Mouse (Mus musculus): ENCODE results near the gene Gm11127.
"Not testable (repeated sequence)": the region's sequence is repeated elsewhere in the genome, so short reads cannot be mapped to it uniquely, and the experiment has no call there.

Gm11127 gene

GRCm38 (mm10) chr17:36031583-36032331, 26.4 kb downstream of the Gm11127 start:
- not testable (repeated sequence) for DNase-seq (ENCODE audit: low spot score)

GRCm38 (mm10) chr17:36030703-36031582, 27.2 kb downstream of the Gm11127 start:
- DNase-seq (ENCODE audit: low spot score), result not testable (repeated sequence)

DNA sequence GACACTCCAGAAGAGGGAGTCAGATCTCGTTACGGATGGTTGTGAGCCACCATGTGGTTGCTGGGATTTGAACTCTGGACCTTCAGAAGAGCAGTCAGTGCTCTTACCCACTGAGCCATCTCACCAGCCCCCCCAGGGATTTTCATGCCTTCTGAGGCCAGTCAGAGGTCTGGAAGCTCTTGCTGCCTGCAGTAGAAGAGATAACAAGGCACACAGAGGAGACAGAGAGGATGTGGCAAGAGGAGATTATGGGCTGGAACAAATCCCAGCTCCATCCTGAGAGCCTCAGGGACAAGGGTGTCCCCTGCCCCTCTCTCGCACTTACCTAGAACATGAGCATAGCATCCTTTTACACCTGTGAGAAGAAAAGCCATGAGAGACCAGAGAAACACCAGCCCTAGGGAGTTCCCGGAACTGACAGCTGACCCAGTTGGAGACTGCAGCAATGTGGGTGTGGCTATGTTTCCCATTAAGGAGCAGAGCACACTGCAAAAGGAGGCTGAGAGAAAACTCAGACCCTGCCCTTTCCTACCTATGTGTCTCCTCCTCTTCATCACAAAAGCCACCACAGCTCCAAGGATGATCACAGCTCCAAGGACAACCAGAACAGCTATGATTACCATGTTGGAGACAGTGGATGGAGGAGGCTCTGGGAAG, 28.0 kb downstream of the Gm11127 start:
- DNase-seq (ENCODE audit: low spot score), result not testable (repeated sequence)

GRCm38 (mm10) chr17:36028879-36029619, 29.1 kb downstream of the Gm11127 start:
- no peak for DNase-seq (ENCODE audit: low spot score)

DNA sequence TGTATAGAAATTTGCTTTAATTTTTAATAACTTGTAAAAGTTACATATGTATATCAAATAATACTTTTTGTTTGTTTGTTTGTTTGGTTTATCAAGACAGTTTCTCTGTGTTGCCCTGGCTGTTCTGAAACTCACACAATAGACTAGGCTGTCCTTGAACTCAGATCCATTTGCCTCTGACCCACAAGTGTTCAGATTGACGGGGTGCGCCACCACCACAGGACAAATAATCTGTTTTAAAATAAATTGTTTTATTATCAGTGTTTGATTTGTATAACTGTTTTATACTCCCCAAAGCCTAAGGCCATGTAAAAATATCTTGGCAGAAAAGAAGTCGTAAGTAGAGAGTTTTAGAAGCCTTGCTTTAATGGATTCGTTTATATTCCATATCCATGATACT, 30.5 kb downstream of the Gm11127 start:
- no peak for DNase-seq (ENCODE audit: low spot score)

- DNase-seq (ENCODE audit: low spot score), result no peak
These were observed 32.3 kb downstream of the Gm11127 start for GRCm38 (mm10) chr17:36025901-36026300.

DNA sequence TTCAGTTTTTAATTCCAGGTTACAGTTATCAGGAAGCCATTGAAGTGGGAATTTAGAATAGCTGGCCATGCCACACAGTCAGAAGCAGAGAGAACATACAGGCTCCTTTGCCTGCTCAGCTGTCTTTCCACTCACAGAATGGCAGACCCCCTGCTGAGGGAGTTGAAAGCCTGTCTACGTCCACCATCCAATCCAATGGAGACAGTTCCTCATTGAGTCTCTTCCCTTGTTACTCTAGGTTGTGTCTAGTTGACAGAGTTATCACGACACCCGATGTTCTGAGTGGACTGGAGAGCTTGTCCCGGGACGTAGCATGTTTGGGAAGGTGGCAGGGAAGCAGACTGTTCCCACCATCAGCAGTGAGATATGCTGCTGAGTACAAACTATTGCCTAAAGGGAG, 33.0 kb downstream of the Gm11127 start:
- DNase-seq (ENCODE audit: low spot score), result no peak

- DNase-seq (ENCODE audit: low spot score), result no peak
These were observed 34.2 kb downstream of the Gm11127 start for GRCm38 (mm10) chr17:36023710-36024654.

DNA sequence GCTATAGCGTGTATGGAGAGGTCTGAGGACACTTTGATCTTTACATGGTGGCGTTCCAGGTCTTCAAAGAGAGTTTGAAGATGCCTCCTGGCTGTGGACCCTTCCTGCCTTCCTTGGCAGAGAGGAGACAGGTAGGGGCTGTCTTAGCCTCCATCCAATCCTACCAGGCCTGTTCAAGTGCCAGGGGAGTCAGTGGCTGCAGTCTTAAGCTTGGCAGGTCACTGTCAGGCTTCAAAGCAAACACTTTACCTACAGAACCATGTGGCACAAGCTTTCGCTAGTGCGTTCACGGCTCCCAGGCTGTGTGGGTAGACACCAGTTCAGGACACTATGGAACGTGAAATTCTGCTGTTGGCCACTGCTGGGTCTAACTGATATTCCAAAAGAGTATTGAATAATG, 35.2 kb downstream of the Gm11127 start:
- DNase-seq (ENCODE audit: low spot score), result no peak

DNA sequence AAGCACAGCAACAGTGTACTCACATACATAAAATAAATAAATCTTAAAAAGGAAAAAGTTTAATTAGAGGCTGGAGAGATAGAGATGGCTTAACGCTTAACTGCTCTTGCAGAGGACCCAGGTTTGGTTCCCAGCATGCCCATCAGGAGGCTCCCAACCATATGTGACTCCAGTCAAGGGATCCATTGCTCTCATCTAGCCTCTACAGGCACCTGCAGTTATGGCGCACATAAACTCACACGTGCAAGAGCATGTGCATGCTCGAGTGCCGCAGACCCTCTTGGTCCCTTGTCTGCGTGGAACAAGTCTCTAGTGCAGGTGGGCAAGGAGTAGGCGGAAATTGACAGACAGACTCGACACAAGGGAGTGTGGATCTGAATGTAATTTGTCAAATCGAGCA, 36.1 kb downstream of the Gm11127 start:
- no peak for DNase-seq (ENCODE audit: low spot score)

GRCm38 (mm10) chr17:36021309-36021708, 36.9 kb downstream of the Gm11127 start:
- DNase-seq (ENCODE audit: low spot score), result no peak

DNA sequence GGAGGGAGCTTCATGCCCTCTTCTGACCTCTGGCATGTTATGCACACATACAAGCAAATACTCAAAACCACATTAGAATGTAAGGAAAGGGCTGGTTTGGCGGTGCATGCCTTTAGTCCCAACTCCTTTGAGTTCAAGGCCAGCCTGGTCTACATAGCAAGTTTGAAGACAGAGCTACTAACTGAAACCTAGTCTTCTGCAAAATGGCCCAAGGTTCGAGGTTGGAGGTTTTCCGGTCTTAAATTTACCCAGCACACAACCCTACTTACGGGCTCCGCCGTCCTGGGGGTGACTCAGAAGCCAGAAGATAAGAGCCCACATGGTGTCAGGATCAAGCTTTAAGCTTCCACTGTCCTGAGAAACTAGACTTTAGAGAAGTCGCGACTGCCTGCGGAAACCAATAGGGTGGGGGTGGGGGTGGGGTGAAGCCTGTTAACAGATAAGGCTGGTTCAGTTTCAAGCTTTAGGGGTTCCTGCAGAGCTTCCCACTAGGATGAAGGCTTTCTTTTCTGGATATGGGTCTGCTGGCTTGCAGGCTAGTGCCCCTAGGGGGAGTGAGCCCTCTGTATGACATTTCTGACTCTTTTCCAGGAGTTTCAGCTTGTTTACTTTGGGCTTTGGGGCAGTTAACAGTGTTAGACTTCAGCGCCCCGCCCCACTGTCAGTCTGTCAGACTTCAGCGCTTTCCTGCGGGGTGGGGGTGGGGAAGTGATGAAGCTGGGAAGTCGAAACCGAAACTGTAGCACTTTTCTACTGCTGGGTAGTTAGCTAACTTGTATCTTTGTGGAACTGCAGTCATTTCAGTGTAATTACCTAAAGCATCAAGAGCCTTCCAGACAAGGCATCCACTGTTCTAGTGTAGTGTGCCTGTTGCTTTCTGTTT, 37.7 kb downstream of the Gm11127 start, which contains the start of gene H2-T24:
TSS of gene H2-T24 (minus strand) at position 370 of the 883 bp plus-strand sequence.
- DNase-seq (ENCODE audit: low spot score), result no peak

DNA sequence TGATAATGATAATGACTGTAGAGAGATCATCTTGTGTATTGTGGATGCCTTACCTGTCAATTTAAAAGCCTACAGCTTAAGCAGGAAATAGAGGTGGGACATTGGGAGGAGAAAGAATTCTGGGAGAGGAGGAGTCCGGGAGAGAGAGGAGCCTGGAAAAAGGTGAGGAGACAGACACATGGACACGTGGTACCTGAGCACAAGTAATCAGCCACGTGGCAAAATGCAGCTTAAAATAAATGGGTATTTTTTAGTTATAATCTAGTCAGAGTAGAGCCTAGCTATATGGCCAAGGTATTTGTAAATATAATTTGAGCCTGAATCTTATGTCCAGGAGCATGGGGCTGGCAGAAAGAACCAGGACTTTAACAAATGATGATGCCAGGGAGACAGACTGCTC, 38.7 kb downstream of the Gm11127 start:
- no peak for DNase-seq (ENCODE audit: low spot score)

DNA sequence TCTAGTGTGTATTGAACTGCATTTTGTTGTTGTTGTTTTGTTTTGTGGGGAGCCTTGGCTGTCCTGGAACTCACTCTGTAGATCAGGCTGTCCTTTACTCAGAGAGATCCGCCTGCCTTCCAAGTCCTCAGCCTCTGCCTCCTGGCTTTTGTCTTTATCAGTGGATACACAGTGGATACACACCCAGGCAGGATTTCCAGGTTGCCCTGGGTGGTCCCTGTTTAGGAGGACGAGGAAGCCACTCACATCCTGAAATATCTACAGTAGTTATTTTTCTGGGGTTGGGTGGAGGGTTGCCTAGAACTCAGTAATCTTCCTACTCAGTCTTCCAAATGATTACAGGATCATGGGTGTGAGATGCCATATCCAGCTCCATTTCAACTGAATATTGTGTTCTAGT, 39.2 kb downstream of the Gm11127 start:
- DNase-seq (ENCODE audit: low spot score), result no peak

DNA sequence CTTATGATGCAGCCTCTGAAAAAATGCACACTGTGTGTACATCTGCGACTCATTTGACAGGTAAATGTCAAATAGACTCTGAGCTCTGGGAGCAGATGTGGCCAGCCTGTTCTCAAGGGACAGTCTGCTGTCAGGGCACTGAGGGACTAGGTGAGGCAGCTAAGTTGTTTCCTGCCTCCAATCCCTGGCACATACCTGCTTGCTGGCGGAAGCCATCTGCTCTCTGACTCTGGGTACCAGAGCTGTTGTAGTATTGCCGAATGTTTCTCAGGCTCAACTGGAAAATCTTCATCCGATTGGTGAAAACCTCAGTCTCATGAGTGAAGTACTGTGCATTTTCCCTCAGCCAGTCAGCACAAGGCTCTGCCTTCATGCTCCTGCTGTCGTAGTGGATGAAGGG, 41.1 kb downstream of the Gm11127 start:
- DNase-seq (ENCODE audit: low spot score), result no peak

GRCm38 (mm10) chr17:36014977-36015376, 43.2 kb downstream of the Gm11127 start:
- DNase-seq (ENCODE audit: low spot score), result no peak
